Mouse (Mus musculus) C2C12 (cell line): ENCODE results near the gene Arpc4.

Source experiments
- CEBPB ChIP-seq: IDR thresholded peaks from one replicate; pipeline ENCODE4 v1.6.1; 2011; ENCODE audit warnings: low read depth, mild to moderate bottlenecking, control low read depth, moderate library complexity
- CTCF ChIP-seq: IDR thresholded peaks from one replicate; pipeline ENCODE4 v1.5.1; 2011; ENCODE audit not compliant: control insufficient read depth, insufficient read depth, insufficient read length
- FOSL1 ChIP-seq: IDR thresholded peaks from one replicate; pipeline ENCODE4 v1.8.0; 2011; ENCODE audit warnings: mild to moderate bottlenecking, low read length; ENCODE audit not compliant: poor library complexity, insufficient read depth, severe bottlenecking
- USF1 ChIP-seq: IDR thresholded peaks from one replicate; pipeline ENCODE4 v1.6.1; 2011; ENCODE audit warnings: low read depth, mild to moderate bottlenecking, control low read depth, moderate library complexity

DNA sequence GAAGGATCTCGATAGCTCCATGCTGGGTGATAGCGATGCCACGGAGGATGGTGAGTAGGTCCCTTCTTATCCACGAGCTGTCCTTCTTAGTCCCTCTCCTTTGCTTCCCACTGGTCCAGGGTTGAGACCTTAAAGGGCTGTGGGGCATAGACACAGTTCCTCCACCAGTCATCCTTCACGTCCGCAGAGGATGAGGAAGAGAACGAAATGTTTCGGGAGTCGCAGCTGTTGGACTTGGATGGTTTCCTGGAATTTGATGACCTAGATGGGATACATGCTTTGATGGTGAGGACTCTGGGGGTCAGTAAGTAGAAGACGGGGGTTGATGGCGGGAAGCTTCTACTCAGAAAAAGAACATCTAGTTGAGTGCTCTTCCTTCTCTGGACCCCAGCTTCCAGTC lies 16.9 kb downstream of the Arpc4 start:
- TF ChIP-seq CTCF (no peak), CEBPB (no peak), FOSL1 (no peak), USF1 (no peak)
